14 mouse cellular contexts compared by ENCODE assay signal in genomic region chr4:62607805-62608204, GRCm38 (mm10). TPM values are rescaled to one million over a fixed set of nuclear protein-coding genes. Genes with fewer than 3 reads are reported as not detected.
DNase-seq lines count a peak whose midpoint lies in the region; ATAC-seq and TF ChIP-seq lines count a peak whose summit lies in the region.
"Had no signal": no experiment of that assay in that cellular context is flagged by ENCODE, and none has a peak within 500 bp of the region (broad histone marks: within the 10 kb centered on the region; RNA-seq: fewer than 3 reads in every experiment).

No protein-coding gene starts in this region.

- ATAC-seq in heart, postnatal 0 days (ENCODE audit: insufficient read depth, low read depth), result no peak
- no peak for ATAC-seq in embryonic facial prominence, embryonic 13.5 days (ENCODE audit: insufficient number of reproducible peaks, insufficient read depth, low FRiP score, low TSS enrichment, low read depth)
- ATAC-seq in hindbrain, embryonic 11.5 days (ENCODE audit: low FRiP score), result peak; percentile 58; the same call in 1 of the 2 replicates
- ATAC-seq in midbrain, embryonic 11.5 days (ENCODE audit: low FRiP score), result peak; percentile 59; the same call in 1 of the 2 replicates
- ATAC-seq: Patski had no signal

- TF ChIP-seq EP300 in heart, postnatal 0 days (IDR thresholded peaks at IDR 0.05; ENCODE audit: low read depth), result no peak

- no peak overlapping the region for H3K9ac ChIP-seq in heart, postnatal 0 days (replicated peaks; ENCODE audit: low read depth, low read length)
- H3K9ac ChIP-seq in embryonic facial prominence, embryonic 13.5 days, result no peak overlapping the region
- H3K9ac ChIP-seq in hindbrain, embryonic 11.5 days (ENCODE audit: low read depth, low read length), result no peak overlapping the region
- H3K9ac ChIP-seq in midbrain, embryonic 11.5 days (ENCODE audit: low read length), result no peak overlapping the region
- H3K9ac ChIP-seq: liver, embryonic 13.5 days had no signal

- H3K4me3 ChIP-seq in heart, postnatal 0 days (ENCODE audit: low read depth, low read length), result no peak overlapping the region
- no peak overlapping the region for H3K4me3 ChIP-seq in embryonic facial prominence, embryonic 13.5 days
- no peak overlapping the region for H3K4me3 ChIP-seq in hindbrain, embryonic 11.5 days (ENCODE audit: low read depth, low read length)
- H3K4me3 ChIP-seq in midbrain, embryonic 11.5 days (ENCODE audit: low read depth, low read length), result no peak overlapping the region
- H3K4me3 ChIP-seq: liver, embryonic 13.5 days had no signal

- H3K27ac ChIP-seq in heart, postnatal 0 days (ENCODE audit: low read depth), result peak overlapping the region; percentile 22; the same call in 1 of the 2 replicates
- H3K27ac ChIP-seq in embryonic facial prominence, embryonic 13.5 days, result 0 out of 2 replicates have a peak overlapping the region, but pooled peaks have one; percentile 22
- no peak overlapping the region for H3K27ac ChIP-seq in hindbrain, embryonic 11.5 days (ENCODE audit: low read depth, low read length)
- H3K27ac ChIP-seq in midbrain, embryonic 11.5 days (ENCODE audit: low read depth, low read length), result no peak overlapping the region
- H3K27ac ChIP-seq: liver, embryonic 13.5 days had no signal

- H3K36me3 ChIP-seq in heart, postnatal 0 days (replicated peaks; ENCODE audit: control insufficient read depth, insufficient read depth, low read length), result no peaks in the 10 kb centered on the region
- no peaks in the 10 kb centered on the region for H3K36me3 ChIP-seq in embryonic facial prominence, embryonic 13.5 days
- H3K36me3 ChIP-seq in hindbrain, embryonic 11.5 days (ENCODE audit: control insufficient read depth, insufficient read depth, low read length), result no peaks in the 10 kb centered on the region
- H3K36me3 ChIP-seq in midbrain, embryonic 11.5 days (ENCODE audit: control insufficient read depth, insufficient read depth, low read length), result no peaks in the 10 kb centered on the region
- H3K36me3 ChIP-seq: liver, embryonic 13.5 days had no signal

- TF ChIP-seq CTCF in heart, postnatal 0 days (IDR thresholded peaks at IDR 0.05; ENCODE audit: low read depth), result no peak

- peaks cover 25% of the 10 kb centered on the region for H3K4me1 ChIP-seq in heart, postnatal 0 days (ENCODE audit: control insufficient read depth, insufficient read depth)
- H3K4me1 ChIP-seq in embryonic facial prominence, embryonic 13.5 days, result peaks cover 42% of the 10 kb centered on the region
- H3K4me1 ChIP-seq in hindbrain, embryonic 11.5 days (replicated peaks; ENCODE audit: control insufficient read depth, insufficient read depth, low read length), result peaks cover 5% of the 10 kb centered on the region; the same call in 1 of the 2 replicates
- peaks cover 7% of the 10 kb centered on the region for H3K4me1 ChIP-seq in midbrain, embryonic 11.5 days (ENCODE audit: control insufficient read depth, insufficient read depth, low read length)
- H3K4me1 ChIP-seq: liver, embryonic 13.5 days had no signal

- no peak overlapping the region for H3K4me2 ChIP-seq in heart, postnatal 0 days (ENCODE audit: low read depth, low read length)
- H3K4me2 ChIP-seq in embryonic facial prominence, embryonic 13.5 days, result no peak overlapping the region
- no peak overlapping the region for H3K4me2 ChIP-seq in hindbrain, embryonic 11.5 days (replicated peaks; ENCODE audit: low read depth, low read length)
- H3K4me2 ChIP-seq in midbrain, embryonic 11.5 days, result no peak overlapping the region
- H3K4me2 ChIP-seq: liver, embryonic 13.5 days had no signal

- no peak for DNase-seq in heart, postnatal 0 days (ENCODE audit: low spot score)
- no peak for DNase-seq in heart, adult 18-20 months
- DNase-seq in hindbrain, embryonic 11.5 days (ENCODE audit: low spot score), result peak; percentile 17
- peak; percentile 66 for DNase-seq in midbrain, embryonic 11.5 days (ENCODE audit: low spot score, missing footprints)
- DNase-seq in frontal cortex, postnatal 25 days (ENCODE audit: low spot score in 2 of 2), result no peak
- DNase-seq in cerebellum, postnatal 25 days, result no peak
- DNase-seq in embryo, embryonic 10.5 days (ENCODE audit: low spot score), result no peak
- DNase-seq: heart, postnatal 10 days; kidney, adult 9 months; liver, embryonic 13.5 days; lung, postnatal 4 days; right cerebral cortex, adult 18-20 months had no signal

- H3K9me3 ChIP-seq in heart, postnatal 0 days (replicated peaks; ENCODE audit: control insufficient read depth, low read length), result no peaks in the 10 kb centered on the region
- no peaks in the 10 kb centered on the region for H3K9me3 ChIP-seq in embryonic facial prominence, embryonic 13.5 days
- H3K9me3 ChIP-seq in hindbrain, embryonic 11.5 days (ENCODE audit: control insufficient read depth, low read length), result no peaks in the 10 kb centered on the region
- H3K9me3 ChIP-seq in midbrain, embryonic 11.5 days (ENCODE audit: control insufficient read depth, low read length), result no peaks in the 10 kb centered on the region
- H3K9me3 ChIP-seq: liver, embryonic 13.5 days had no signal

- H3K27me3 ChIP-seq in heart, postnatal 0 days (ENCODE audit: control insufficient read depth, insufficient read depth, low read length), result peaks cover 6% of the 10 kb centered on the region; the same call in 1 of the 2 replicates
- H3K27me3 ChIP-seq in embryonic facial prominence, embryonic 13.5 days, result no peaks in the 10 kb centered on the region
- H3K27me3 ChIP-seq in hindbrain, embryonic 11.5 days (ENCODE audit: control insufficient read depth, insufficient read depth, low read length), result no peaks in the 10 kb centered on the region
- no peaks in the 10 kb centered on the region for H3K27me3 ChIP-seq in midbrain, embryonic 11.5 days (ENCODE audit: control insufficient read depth, insufficient read depth, low read length)
- H3K27me3 ChIP-seq: liver, embryonic 13.5 days; Patski had no signal

- WGBS in heart, postnatal 0 days, result 84% methylated on average over 6 of the region's 6 CpGs
- WGBS in embryonic facial prominence, embryonic 13.5 days, result 78% methylated on average over 6 of the region's 6 CpGs
- WGBS in hindbrain, embryonic 11.5 days, result 75% methylated on average over 6 of the region's 6 CpGs
- 80% methylated on average over 6 of the region's 6 CpGs for WGBS in midbrain, embryonic 11.5 days

RNA-seq across cellular contexts. Expression of gene Rgs3, which starts 48.2 kb away (rescaled TPM):
- total RNA-seq in heart, postnatal 0 days (2014; rRNA removed; ENCODE audit: low replicate concordance), result 66.0 and 114 TPM in 2 replicates
- polyA plus RNA-seq in heart, postnatal 0 days (2015; fragmentation: Nextera tagmentation; extraction: Ambion mirVana), result 52.1 and 52.5 TPM in 2 replicates
- 10 to 100 TPM; 21.5 to 25.9 TPM for total RNA-seq in heart, adult 18-20 months (2021)
- polyA plus RNA-seq in embryonic facial prominence, embryonic 13.5 days (2015; fragmentation: Nextera tagmentation; extraction: Ambion mirVana), result 50.8 and 53.2 TPM in 2 replicates
- polyA plus RNA-seq in hindbrain, embryonic 11.5 days (2014; fragmentation: Nextera tagmentation; extraction: Ambion mirVana), result 31.3 and 33.2 TPM in 2 replicates
- 22.3 and 23.9 TPM in 2 replicates for polyA plus RNA-seq in midbrain, embryonic 11.5 days (2014; fragmentation: Nextera tagmentation; extraction: Ambion mirVana)

Comparison
In these comparisons a context has a peak if more than half of its experiments do, and no peak if none do; other contexts are left out.
1. ATAC-seq: peak in hindbrain, embryonic 11.5 days (single experiment) and midbrain, embryonic 11.5 days (single experiment); none in heart, postnatal 0 days (single experiment) and embryonic facial prominence, embryonic 13.5 days (single experiment).
2. DNase-seq: peak in hindbrain, embryonic 11.5 days (single experiment) and midbrain, embryonic 11.5 days (single experiment); none in heart, postnatal 0 days (single experiment), heart, adult 18-20 months (0 of 2), frontal cortex, postnatal 25 days (0 of 2), cerebellum, postnatal 25 days (0 of 2) and embryo, embryonic 10.5 days (single experiment).
3. H3K27ac ChIP-seq: peak in heart, postnatal 0 days (single experiment) and embryonic facial prominence, embryonic 13.5 days (single experiment); none in hindbrain, embryonic 11.5 days (single experiment) and midbrain, embryonic 11.5 days (single experiment).